Mouse (Mus musculus) megakaryocyte, embryonic 14.5 days (primary cell): ENCODE results near the gene Rasa2.

Experiments
- FLI1 ChIP-seq: IDR thresholded peaks from 2 replicates; pipeline ENCODE4 v1.6.1; 2012; ENCODE audit warnings: low read length, inconsistent platforms, mixed read lengths
- GATA1 ChIP-seq: IDR thresholded peaks from 3 replicates; pipeline ENCODE4 v1.6.1; 2012; ENCODE audit warnings: mixed read lengths, low read length, inconsistent platforms, borderline replicate concordance

DNA sequence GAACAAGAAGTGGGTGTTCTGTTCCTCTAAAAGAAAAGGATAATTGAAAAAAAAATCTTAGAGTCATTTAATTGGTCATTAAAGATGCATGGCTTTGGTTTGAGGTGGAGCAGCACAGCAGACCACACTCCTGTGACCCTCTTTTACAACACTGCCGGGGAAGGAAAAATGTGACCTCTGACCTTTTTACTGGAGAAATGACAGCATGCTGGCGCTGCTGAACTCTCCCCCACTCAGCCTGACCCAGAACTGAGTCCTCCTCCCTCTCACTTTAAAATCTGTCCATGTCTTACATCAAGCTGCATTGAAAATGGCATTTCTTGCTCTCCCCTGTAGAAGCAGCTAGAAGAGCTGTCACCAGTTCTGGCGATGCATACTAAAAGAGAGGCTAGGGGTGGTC lies 138.2 kb downstream of the Rasa2 start:
- TF ChIP-seq FLI1 (no peak), GATA1 (no peak)
